Mouse (Mus musculus): ENCODE results near the gene Tmem121.

Tmem121 gene

DNA sequence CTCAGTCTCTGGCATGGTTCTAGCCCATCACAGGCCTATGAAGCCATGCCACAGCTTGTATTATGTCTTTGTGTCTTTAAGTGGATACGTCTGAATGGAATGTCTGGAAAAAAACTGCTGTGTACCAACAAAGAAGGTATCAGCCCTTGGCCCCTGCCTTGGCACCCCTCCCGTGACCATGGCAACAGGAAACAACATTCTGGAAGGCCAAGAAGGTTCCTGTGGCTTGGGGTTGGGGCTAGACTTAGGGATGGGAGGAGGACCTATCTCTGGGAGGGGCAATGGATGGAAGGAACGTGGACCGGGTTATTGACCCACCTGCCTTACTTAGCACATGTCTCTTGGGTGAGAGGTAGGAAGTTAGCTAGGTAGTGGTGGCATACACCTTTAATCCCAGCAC lies 36.4 kb upstream of the Tmem121 start:
- no peak for DNase-seq (ENCODE audit: low spot score in 2 of 2)

DNA sequence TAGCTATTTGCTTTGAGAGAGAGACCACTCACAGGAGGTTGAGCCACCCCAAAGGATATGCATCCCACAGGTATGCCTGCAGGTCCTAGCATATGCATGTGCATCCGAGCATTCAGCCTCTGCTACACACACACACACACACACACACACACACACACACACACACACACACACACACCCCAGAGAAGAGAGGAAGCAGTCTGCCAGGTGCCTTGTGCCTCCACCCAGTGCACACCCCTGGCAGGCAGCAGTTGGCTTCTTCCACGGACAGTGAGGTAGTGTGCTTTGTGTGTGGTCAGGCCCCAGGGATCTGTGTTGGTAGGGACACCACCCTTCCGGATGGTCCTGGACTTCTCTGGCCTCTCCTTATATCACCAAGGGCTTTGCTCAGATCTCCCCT lies 35.8 kb upstream of the Tmem121 start:
- DNase-seq (ENCODE audit: low spot score in 2 of 2), result no peak

DNA sequence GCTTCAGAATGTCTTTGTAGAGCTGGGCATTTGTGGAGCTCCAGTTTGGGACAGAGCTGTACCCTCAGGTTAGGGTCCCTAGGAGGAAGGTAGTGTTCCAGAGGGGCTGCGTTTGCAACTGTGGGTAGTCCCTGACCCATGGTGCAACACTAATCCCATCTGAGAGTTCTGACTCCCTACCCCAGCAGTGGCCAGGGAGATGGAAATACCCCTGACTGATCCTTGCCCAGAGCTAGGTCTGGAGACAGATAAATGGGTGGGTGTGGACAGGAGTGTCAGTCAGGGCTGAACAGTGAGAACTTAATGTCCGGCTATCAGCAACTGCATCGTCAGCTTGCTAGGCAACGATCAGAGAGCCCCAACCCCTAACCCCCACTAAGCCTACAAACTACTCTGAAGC lies 35.1 kb upstream of the Tmem121 start:
- no peak for DNase-seq (ENCODE audit: low spot score in 2 of 2)

DNA sequence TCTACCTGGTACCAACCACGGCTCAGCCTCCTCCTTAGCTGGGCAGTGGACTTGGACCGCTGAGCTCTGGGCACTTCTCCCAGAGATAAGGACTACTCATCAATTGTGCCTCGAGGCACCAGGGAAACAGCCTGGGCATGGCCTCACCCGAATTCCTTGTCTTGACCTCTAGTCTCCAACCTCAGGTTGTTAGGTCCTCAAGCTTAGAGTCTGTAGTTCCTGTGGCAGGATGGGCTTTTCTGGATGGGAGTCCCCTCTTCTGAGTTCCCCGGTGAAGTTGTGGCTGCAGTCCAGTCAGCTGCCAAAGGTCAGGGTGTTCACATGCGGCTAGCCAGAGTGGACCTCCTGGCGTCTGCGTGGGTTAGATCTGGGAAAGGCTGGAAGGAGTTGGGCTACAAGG lies 34.7 kb upstream of the Tmem121 start:
- DNase-seq (ENCODE audit: low spot score in 2 of 2), result peak in 1 of 2 experiments; percentile 28

DNA sequence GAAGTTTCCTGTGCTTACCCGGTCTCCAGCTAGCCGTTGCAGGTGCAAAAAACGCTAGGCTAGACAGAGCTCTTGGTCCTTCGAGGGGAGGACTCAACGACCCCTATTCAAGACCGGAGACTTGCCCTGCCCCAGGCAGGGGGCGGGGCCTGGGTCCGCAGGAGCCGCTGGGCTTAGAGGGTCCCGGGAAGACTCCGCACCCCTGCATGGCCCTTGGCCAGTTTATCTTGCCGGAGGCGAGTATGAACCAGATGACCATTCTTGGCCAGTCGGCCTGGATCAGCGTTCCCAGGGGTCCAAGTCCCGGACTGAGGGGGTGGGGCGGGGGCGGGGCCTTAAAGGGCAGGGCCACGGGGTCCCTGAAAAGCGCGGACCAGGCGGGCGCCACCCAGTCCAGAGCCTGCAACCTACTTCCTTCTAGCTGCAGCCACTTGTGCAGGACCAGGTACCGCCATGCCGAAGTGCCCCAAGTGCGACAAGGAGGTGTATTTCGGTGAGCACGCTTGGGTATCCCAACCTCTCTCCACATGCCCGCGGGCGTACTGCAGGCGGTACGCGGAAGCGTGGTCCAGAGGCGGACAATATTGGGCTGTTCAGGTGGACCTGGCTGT lies 34.0 kb upstream of the Tmem121 start:
- peak in 1 of 2 experiments; percentile 68 for DNase-seq (ENCODE audit: low spot score in 2 of 2)

DNA sequence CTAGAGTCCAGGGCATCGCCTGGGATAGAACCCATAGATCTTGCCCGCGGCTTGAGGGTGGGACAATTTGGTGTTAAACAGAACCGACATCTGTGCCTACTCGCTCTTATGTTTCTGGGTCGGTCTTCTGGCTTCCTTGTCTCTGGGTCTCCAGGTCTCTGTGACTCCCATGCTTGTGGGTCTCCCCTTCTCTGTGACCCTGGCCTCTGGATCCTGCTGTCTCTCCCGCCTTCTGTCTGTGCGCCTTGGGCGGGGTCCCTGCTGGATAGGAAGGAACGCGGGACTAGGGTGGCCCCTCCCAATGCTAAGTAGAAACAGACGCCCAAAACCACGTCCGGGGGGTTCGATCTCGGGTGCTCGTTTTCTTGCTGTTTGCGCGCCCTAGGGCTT lies 33.5 kb upstream of the Tmem121 start:
- peak in 1 of 2 experiments; percentile 46 for DNase-seq (ENCODE audit: low spot score in 2 of 2)

DNA sequence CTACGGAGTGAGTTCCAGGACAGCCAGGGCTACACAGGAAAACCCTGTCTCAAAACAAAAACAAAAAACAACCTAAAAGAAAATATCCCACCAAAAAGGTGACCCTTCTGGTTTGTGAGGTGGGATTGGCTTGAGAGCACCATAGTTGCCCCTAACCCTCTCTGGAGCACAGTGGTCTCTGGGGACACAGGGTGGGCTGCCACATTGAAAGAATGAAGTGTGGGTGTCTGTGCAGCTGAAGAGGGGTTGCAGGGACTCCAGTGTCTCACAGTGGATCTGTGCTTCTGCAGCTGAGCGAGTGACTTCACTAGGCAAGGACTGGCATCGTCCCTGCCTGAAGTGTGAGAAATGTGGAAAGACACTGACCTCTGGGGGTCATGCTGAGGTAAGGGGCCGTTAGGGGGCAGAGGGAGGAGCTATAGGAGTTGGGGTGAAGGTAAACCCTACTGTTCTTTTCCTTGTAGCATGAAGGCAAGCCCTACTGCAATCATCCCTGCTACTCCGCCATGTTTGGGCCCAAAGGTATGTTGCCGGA lies 32.7 kb upstream of the Tmem121 start:
- no peak for DNase-seq (ENCODE audit: low spot score in 2 of 2)

DNA sequence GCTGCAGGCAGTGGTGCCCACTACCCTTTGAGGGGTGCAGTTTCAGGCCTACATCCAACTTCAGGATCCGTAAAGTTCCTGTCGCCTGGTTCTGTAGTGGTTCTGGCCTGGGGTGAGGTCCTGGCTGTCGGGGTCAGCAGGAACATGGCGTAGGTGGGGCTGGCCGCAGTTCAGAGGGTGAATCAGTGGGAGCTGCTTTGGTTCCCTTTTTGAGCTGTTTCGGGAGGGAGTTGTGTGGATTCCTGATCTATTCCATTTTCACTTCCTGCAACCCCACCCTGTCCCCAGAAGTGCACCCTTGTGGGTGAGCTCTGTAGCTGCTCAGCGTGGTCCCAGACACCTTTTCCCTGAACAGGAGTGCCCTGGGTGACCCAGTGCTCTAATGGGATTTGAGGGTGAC lies 31.8 kb upstream of the Tmem121 start:
- peak in 1 of 2 experiments; percentile 29 for DNase-seq (ENCODE audit: low spot score in 2 of 2)

DNA sequence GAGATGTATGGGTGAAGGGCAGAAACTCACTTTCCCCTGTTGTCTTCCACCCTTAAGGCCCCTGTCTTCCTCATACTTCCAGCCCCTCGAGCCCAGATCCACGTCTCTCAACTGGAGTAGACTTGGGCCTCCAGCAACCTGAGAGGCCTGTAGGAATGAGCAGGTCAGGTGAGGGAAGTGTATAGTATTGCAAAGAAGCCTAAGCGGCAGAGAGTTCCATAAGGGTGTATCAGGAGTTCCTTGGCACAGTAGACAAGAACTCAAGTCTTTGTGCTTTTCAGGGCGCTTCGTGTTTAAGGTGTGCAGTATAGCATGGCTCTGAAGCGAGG lies 31.0 kb upstream of the Tmem121 start:
- DNase-seq (ENCODE audit: low spot score in 2 of 2), result no peak

DNA sequence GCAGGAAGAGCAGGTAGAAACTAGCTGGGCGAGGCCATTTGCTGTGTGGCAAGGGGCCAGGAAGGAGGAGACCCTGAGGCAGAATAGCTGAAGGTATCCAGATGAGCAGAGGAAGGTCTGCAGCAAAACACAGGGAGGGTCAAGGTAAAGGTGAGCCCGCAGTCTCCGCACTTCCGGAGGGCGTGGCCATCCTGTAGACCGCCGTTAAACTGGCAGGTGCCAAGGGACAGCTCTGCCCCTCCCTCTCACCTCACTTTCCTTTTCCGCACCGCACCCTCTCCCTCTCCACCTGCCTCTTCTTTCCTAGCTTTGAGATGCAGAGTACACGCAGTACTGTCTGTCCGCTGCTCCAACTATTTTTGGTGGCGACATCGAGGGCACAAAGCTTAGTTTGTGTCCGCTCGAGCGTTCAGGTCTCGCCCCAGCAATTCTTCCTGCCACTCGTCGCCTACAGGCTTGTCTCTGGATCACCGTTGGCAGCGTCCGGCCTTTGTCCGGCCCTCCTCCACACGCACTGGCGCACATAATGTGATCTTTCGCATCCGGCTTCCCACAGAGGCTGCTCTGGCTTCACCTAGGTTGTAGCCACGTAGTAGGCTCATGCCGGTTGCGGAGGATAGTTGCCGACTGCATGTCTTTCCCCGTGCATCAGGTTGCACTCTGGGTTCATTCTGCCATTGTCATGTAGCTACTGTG lies 30.5 kb upstream of the Tmem121 start:
- peak in 1 of 2 experiments; percentile 54 for DNase-seq (ENCODE audit: low spot score in 2 of 2)

DNA sequence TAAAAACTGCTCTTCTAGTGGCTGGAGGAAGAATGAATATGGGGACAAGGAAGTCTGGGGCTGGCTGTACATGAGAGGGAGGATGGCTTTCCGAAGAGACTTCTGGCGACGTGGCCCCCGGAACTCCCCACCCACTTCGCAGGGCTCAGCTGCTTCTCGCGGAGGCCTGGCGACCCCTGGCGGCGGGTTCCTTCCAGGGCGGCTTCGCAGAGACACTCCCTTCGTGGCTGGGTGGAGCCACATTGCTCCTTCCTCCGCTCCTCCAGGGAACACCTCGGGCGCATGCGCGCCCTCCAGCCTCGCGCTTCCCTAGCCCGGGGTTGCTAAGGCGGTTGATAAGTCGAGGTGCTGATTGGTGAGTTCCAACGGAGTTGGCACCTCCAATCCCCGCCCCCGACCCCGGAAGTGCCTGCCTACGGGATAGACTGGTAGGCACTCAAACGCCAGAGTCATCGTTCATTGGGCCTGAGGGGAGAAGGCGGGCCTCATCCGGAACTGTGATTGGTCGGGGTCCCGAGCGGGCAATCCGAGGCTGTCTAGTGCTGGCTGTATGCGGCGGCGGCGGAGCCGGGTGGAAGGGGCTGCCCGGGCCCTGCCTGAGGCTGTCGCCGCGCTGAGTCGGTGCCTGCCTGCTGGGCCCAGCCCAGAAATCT lies 29.7 kb upstream of the Tmem121 start, which contains the start of gene Tedc1:
Gene Tedc1 (plus strand): TSS at position 535 of the 653 bp plus-strand sequence.
- peak; percentile 99 to 100 for DNase-seq (ENCODE audit: low spot score in 2 of 2)

DNA sequence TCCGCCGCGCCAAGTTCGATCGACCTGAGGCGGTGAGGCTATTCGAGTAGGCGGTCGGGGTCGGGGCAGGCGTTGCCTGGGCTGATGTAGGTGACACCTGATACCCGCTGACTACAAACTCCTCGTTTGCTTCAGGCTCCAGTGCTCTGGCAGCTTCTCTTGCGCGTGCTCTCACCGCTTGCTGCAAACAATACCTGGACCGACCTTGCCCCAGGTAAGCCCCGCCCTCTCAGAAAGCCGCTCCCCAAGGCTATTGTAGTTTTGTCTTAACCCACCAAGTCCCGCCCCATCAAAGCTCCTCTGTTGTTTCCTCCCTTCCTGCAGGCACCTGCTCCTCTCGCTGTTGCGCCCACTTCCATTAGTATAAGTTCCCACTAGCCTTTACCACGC lies 29.2 kb upstream of the Tmem121 start:
- DNase-seq (ENCODE audit: low spot score in 2 of 2), result no peak

DNA sequence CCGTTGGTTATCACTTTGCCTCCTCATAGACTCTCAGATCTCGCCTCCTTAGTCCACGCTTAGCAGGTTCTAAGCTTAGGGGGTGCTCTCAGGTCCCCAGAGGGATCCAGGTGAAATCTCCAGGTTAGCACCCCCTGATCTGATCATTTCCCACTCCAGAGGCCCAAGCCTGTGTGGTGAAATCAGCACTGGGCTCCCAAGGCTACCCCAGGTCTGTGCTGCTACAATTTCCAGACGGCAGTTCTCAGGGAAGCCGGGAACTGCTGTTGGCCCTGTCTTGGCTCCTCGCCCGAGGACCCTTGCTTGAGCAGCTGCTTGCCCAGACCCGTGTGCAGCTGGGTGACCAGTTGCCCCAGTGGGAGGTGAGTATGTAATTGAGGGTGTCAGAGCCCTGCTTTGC lies 28.7 kb upstream of the Tmem121 start:
- no peak for DNase-seq (ENCODE audit: low spot score in 2 of 2)

DNA sequence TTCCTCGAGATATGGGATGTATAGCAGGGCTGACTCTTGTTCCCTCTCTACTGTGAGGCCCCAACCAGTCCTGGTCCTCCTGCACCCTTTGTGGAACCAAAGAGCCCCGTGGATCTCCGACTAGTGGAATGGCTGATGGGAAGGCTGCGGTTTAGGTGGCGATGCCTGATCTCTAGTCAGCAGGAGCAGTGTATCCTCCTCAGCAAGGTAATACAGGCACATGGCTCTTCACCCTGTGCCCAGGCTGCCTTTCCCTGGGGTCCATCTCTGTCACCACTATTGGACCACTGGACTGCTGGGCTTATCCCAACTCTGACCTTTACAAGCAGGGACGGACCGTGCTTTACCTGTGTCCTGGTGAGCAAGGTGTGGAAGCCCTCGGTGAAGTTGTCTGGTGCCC lies 28.2 kb upstream of the Tmem121 start:
- no peak for DNase-seq (ENCODE audit: low spot score in 2 of 2)

DNA sequence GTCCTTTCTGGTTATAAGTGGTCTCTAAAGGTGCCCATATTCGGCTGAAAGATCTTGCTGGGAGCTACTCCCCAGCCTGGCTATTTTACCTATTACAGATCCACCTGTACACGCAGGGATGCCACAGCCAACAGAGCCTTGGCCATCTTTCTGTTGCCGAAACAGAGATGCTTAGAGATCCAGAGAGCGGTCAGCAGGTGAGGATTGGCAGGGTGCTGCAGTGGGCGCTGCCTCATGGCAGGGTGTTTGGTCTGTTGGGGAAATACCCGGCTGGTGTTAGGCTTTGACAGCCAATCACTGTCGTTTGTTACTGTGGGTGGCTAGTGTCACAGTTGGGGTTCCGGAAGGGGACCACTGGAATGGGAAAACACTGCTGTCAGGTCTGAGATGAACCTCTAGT lies 27.8 kb upstream of the Tmem121 start:
- no peak for DNase-seq (ENCODE audit: low spot score in 2 of 2)

DNA sequence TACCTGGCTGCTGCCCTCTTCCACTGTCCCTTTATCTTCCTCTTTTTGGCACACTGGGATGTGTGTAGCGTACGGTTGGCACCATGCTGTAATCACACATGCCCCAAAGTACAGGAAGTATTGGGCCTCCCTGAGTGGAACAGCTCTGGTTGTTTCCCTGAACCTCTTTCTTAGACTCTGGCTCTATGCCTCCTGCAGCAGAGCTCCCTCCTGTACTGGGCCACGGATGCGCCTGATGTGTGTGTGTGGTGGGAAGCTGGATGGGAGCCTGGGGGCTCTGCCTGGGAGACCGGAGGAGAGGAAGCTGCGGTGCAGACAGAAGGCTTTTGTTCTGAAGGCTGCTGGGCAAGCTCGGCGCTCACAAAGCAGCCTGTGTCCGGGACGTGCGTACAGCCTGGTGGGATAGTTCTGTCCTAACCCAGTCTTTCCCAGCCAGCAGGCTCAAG lies 22.1 kb upstream of the Tmem121 start:
- no peak for DNase-seq (ENCODE audit: low spot score in 2 of 2)

DNA sequence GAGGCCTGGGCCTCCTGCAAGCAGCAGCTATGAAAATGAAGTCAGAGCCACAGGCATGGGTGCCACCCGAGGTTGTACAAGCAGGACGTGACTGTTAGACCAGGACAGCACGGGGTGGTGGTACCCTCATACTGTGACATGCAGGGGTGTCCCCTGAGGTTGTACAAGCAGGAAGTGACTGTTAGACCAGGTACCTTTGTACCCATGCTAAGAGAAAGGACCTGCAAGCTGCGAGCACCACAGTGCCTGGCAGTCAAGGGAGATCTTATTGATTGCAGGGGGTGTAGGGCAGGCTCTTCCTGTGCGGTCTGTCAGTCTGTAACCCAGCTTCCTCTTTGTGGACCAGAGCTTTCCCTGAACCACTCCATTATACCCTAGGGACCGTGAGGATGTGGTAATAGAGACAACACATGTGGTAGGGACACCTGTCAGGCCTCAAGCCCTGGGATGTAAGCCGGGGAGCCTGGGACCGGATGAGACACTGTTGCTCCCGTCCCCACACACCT lies 17.6 kb upstream of the Tmem121 start:
- DNase-seq (ENCODE audit: low spot score in 2 of 2), result no peak

DNA sequence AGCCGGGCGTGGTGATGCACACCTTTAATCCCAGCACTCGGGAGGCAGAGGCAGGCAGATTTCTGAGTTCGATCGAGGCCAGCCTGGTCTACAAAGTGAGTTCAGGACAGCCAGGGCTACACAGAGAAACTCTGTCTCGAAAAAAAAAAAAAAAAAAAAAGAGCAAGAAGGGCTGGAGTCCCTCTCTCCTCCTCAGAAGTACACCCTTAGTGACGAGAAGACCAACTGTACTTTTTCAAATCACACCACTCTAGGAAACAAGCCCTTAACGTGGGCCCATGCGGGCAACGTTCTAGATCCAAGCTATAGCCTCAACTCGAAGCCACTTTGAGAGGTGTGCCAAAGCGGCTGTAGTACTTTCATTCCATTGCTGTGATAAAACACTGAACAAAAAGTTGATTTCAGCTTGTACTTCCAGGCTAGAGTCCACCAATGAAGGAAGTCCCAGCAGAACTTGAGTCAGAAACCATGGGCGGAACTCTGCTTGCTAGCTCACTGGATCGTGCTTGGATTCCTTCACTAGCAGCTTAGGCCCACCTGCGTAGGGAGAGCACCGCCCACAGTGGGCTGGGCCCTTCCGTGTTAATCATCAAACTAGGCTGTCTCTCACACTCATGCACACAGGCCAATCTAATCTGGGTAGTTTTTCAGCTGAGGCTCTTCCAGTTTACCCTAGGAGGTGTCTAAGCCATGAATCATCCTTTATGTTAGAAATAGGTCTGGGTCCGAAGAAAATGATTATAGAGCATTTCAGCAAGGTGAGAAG lies 8.6 kb upstream of the Tmem121 start:
- DNase-seq (ENCODE audit: low spot score in 2 of 2), result no peak

DNA sequence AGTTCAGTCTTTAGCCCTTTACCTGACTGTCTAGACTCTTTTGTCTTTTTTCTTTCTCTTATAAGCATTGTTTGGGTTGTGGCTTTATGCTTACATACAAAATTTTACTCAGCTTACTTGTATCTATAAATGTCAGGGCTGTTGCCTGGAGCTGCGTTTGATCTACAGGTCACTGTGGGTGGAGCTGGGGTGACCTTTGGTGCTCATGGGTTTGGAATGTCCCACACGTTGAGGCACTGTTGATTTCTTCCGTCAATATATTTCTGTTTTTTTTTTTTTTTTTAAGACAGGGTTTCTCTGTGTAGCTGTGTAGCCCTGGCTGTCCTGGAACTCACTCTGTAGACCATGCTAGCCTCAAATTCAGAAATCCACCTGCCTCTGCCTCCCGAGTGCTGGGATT lies 4.7 kb upstream of the Tmem121 start:
- no peak for DNase-seq (ENCODE audit: low spot score in 2 of 2)

DNA sequence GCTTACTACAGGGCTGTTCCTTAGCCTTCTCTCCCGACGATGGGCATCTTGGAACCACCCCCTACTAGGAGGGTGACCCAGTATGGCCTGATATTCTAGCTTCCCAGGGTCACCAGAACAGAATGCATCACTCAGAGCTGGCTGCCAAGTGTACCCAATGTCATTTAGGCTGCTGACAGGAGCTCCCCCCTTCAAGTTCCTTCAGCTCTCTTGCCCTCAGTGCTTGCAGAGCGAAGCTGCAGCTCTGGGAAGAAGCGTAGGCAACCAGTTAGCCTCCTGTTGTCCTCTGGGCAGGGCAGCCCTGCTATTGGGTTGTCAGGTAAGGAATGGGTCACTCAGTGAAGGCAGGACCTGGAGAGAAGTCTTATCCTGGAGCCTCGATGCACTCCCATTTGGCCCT lies 785 bp upstream of the Tmem121 start:
- no peak for DNase-seq (ENCODE audit: low spot score in 2 of 2)

DNA sequence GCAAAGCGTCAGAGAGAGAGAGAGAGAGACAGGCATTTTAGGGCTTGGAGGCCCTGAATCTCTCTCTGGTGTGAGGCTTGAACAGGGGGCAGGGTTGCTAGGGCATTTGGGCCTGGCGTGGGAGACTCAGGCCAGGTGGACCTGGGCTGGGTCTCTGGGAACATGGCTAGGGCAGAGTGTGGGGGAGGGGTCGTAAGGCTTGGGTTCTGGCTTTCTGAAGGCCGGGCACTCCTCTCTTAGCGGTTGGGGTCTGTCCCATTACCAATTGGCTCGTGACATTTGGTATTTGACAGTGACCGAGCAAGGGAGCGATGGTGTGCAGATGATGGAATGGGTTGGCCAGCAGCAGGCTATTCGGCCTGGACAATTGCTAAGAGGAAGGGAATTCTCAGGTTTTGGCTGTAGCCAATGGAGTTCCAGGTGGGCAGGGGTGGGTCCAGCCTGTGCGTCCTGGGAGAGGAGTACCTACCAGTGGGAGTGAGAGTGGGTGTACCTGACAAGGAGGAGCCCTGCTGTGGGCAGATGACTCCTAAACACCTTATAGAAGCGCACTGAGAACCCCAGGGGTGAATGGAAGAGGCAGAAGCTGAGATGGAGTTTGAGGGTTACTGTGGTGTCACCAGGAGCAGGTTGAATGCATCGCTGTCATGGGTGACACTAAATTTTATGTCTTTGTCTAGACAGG lies 738 bp downstream of the Tmem121 start:
- DNase-seq (ENCODE audit: low spot score in 2 of 2), result no peak

DNA sequence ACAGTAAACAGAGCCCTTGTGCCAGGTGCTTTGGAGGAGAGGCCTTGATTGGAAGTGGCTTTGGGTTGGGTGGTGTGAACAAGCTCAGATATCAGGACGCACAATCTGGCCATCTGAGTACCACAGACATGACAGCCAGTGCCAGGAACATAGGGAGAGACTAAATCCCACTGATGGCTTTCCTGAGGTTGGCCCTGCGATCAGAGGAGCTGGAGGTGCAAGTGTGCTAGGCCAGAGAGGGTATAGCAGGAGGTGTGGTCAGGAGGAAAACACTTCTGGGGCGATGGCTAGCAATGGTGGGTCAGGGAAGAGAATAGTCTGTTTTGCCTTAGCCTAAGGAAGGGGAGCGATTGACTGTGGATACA lies 1.3 kb downstream of the Tmem121 start:
- DNase-seq (ENCODE audit: low spot score in 2 of 2), result no peak

All from urinary bladder, postnatal 36 days (tissue).